Mouse (Mus musculus) embryonic facial prominence, embryonic 15.5 days (tissue): ENCODE data around the gene Slc41a1. TPM values are rescaled to one million over a fixed set of nuclear protein-coding genes. Genes with fewer than 3 reads are reported as not detected.
"Not testable (repeated sequence)": the region's sequence is repeated elsewhere in the genome, so short reads cannot be mapped to it uniquely, and the experiment has no call there.

ENCODE experiments used
- ATAC-seq: fragments of 200-750 bp; cut with Nextera tagmentation; 2 replicates; pipeline ENCODE4 v1.8.0; 2017; ENCODE audit warnings: low read depth, moderate TSS enrichment; ENCODE audit not compliant: insufficient number of reproducible peaks, low FRiP score, low TSS enrichment
- H3K27ac ChIP-seq: fragments of 300-500 bp; sonication (generic); replicated peaks from 2 replicates; pipeline ENCODE4 v1.5.1; 2015; ENCODE audit warnings: mild to moderate bottlenecking, inconsistent platforms
- H3K27me3 ChIP-seq: fragments of 300-500 bp; sonication (generic); 2 replicates; pipeline ENCODE4 v1.6.1; 2015; ENCODE audit warnings: inconsistent platforms
- H3K36me3 ChIP-seq: fragments of 300-500 bp; sonication (generic); 2 replicates; pipeline ENCODE4 v1.6.1; 2015; ENCODE audit warnings: mild to moderate bottlenecking, inconsistent platforms
- H3K4me1 ChIP-seq: fragments of 300-500 bp; sonication (generic); 2 replicates; pipeline ENCODE4 v1.6.1; 2015; ENCODE audit warnings: inconsistent platforms
- H3K4me2 ChIP-seq: fragments of 300-500 bp; sonication (generic); replicated peaks from 2 replicates; pipeline ENCODE4 v1.6.1; 2015; ENCODE audit warnings: mild to moderate bottlenecking, inconsistent platforms
- H3K4me3 ChIP-seq: fragments of 300-500 bp; sonication (generic); replicated peaks from 2 replicates; pipeline ENCODE4 v1.5.1; 2015; ENCODE audit warnings: mild to moderate bottlenecking, inconsistent platforms
- H3K9ac ChIP-seq: fragments of 300-500 bp; sonication (generic); 2 replicates; pipeline ENCODE4 v1.6.1; 2015; ENCODE audit warnings: inconsistent platforms
- H3K9me3 ChIP-seq: fragments of 300-500 bp; sonication (generic); replicated peaks from 2 replicates; pipeline ENCODE4 v1.6.1; 2016; ENCODE audit warnings: inconsistent platforms
- WGBS: fragments of 180-500 bp; shearing (Covaris S2); methylation state at CpG from one replicate; pipeline ENCODE4 v1.1.7; 2015; 5-methylcytosine and 5-hydroxymethylcytosine counted together
- polyA plus RNA-seq: library from polyadenylated mRNA; unstranded; fragments of >200 nt; fragmentation: Nextera tagmentation; extraction: Ambion mirVana; gene quantifications from 2 replicates; pipeline ENCODE4 v1.2.1, GENCODE M21; 2015

Gene Slc41a1
- polyA plus RNA-seq, 1 experiment from 2014 or later = 17.8 TPM

- H3K4me2 ChIP-seq = no peak overlapping the region
- 83% methylated on average over 9 of the region's 9 CpGs for WGBS
- no peak for ATAC-seq
Measured at GRCm38 (mm10) chr1:131812006-131812405, 15.3 kb upstream of the Slc41a1 start.

GRCm38 (mm10) chr1:131812631-131813295, 14.5 kb upstream of the Slc41a1 start:
- Histone ChIP-seq H3K36me3 (no peaks in the 10 kb centered on the region), H3K4me1 (no peaks in the 10 kb centered on the region), H3K9me3 (no peaks in the 10 kb centered on the region), H3K27me3 (no peaks in the 10 kb centered on the region), H3K9ac (no peak overlapping the region), H3K4me3 (no peak overlapping the region), H3K27ac (no peak overlapping the region), H3K4me2 (no peak overlapping the region)
- 89% methylated on average over 9 of the region's 9 CpGs for WGBS
- ATAC-seq = no peak

More at GRCm38 (mm10) chr1:131812006-131812405, 15.3 kb upstream of the Slc41a1 start:
- Histone ChIP-seq H3K27ac (no peak overlapping the region), H3K4me1 (no peaks in the 10 kb centered on the region), H3K36me3 (no peaks in the 10 kb centered on the region), H3K9ac (no peak overlapping the region), H3K4me3 (no peak overlapping the region), H3K9me3 (no peaks in the 10 kb centered on the region), H3K27me3 (no peaks in the 10 kb centered on the region)

- Histone ChIP-seq H3K4me2 (no peak overlapping the region), H3K4me1 (no peaks in the 10 kb centered on the region), H3K27me3 (no peaks in the 10 kb centered on the region), H3K27ac (no peak overlapping the region), H3K9ac (no peak overlapping the region), H3K36me3 (no peaks in the 10 kb centered on the region), H3K9me3 (no peaks in the 10 kb centered on the region), H3K4me3 (no peak overlapping the region)
- no peak for ATAC-seq
- 74% methylated on average over 4 of the region's 4 CpGs for WGBS
Measured at GRCm38 (mm10) chr1:131813731-131814130, 13.6 kb upstream of the Slc41a1 start.

- Histone ChIP-seq H3K9ac (no peak overlapping the region), H3K4me1 (no peaks in the 10 kb centered on the region), H3K27me3 (no peaks in the 10 kb centered on the region), H3K36me3 (no peaks in the 10 kb centered on the region), H3K4me2 (no peak overlapping the region), H3K9me3 (0 out of 2 replicates have a peak, but pooled peaks cover 1% of the 10 kb centered on the region), H3K27ac (no peak overlapping the region), H3K4me3 (no peak overlapping the region)
- no peak for ATAC-seq
- 92% methylated on average over 3 of the region's 3 CpGs for WGBS
Measured at GRCm38 (mm10) chr1:131814191-131814590, 13.1 kb upstream of the Slc41a1 start.

- H3K9ac ChIP-seq = no peak overlapping the region
- H3K27me3 ChIP-seq = no peaks in the 10 kb centered on the region
- no peaks in the 10 kb centered on the region for H3K36me3 ChIP-seq
- no peak overlapping the region for H3K4me2 ChIP-seq
- 0 out of 2 replicates have a peak, but pooled peaks cover 3% of the 10 kb centered on the region for H3K9me3 ChIP-seq
- no peaks in the 10 kb centered on the region for H3K4me1 ChIP-seq
- no peak overlapping the region for H3K27ac ChIP-seq
- 79% methylated on average over 6 of the region's 6 CpGs for WGBS
- no peak overlapping the region for H3K4me3 ChIP-seq
- ATAC-seq = no peak
Measured at GRCm38 (mm10) chr1:131816886-131817285, 10.4 kb upstream of the Slc41a1 start.

GRCm38 (mm10) chr1:131820353-131820752, 6.9 kb upstream of the Slc41a1 start:
- H3K27ac ChIP-seq = 0 out of 2 replicates have a peak overlapping the region, but pooled peaks have one; percentile 28
- WGBS = 68% methylated on average over 8 of the region's 9 CpGs
- not testable (repeated sequence) for ATAC-seq, H3K4me3 ChIP-seq, H3K36me3 ChIP-seq, H3K4me2 ChIP-seq, H3K27me3 ChIP-seq, H3K9ac ChIP-seq, H3K9me3 ChIP-seq, H3K4me1 ChIP-seq

- 0 out of 2 replicates have a peak overlapping the region, but pooled peaks have one; percentile 28 for H3K27ac ChIP-seq
- no peaks in the 10 kb centered on the region for H3K27me3 ChIP-seq
- WGBS = 61% methylated on average over 10 of the region's 10 CpGs
- H3K36me3 ChIP-seq = no peaks in the 10 kb centered on the region
- no peak overlapping the region for H3K4me2 ChIP-seq
- H3K4me3 ChIP-seq = no peak overlapping the region
- H3K9me3 ChIP-seq = 0 out of 2 replicates have a peak, but pooled peaks cover 3% of the 10 kb centered on the region
- no peaks in the 10 kb centered on the region for H3K4me1 ChIP-seq
- no peak overlapping the region for H3K9ac ChIP-seq
- ATAC-seq = no peak
Measured at GRCm38 (mm10) chr1:131820887-131821328, 6.4 kb upstream of the Slc41a1 start.

- Histone ChIP-seq H3K27ac (no peak overlapping the region), H3K4me2 (no peak overlapping the region), H3K9ac (no peak overlapping the region), H3K4me1 (peaks cover 3% of the 10 kb centered on the region; the same call in 1 of the 2 replicates), H3K9me3 (0 out of 2 replicates have a peak, but pooled peaks cover 3% of the 10 kb centered on the region), H3K27me3 (no peaks in the 10 kb centered on the region), H3K36me3 (no peaks in the 10 kb centered on the region), H3K4me3 (no peak overlapping the region)
- 67% methylated on average over 8 of the region's 8 CpGs for WGBS
- no peak for ATAC-seq
Measured at GRCm38 (mm10) chr1:131822292-131822691, 5.0 kb upstream of the Slc41a1 start.

- WGBS = 87% methylated on average over 1 of the region's 1 CpGs
- no peak for ATAC-seq
Measured at GRCm38 (mm10) chr1:131822856-131823492, 4.3 kb upstream of the Slc41a1 start.

GRCm38 (mm10) chr1:131823563-131823962, 3.7 kb upstream of the Slc41a1 start:
- Histone ChIP-seq H3K27ac (no peak overlapping the region), H3K4me1 (peaks cover 6% of the 10 kb centered on the region), H3K9me3 (0 out of 2 replicates have a peak, but pooled peaks cover 3% of the 10 kb centered on the region), H3K9ac (no peak overlapping the region), H3K36me3 (no peaks in the 10 kb centered on the region), H3K27me3 (no peaks in the 10 kb centered on the region), H3K4me3 (no peak overlapping the region), H3K4me2 (no peak overlapping the region)
- WGBS = 61% methylated on average over 5 of the region's 5 CpGs
- no peak for ATAC-seq

More at GRCm38 (mm10) chr1:131822856-131823492, 4.3 kb upstream of the Slc41a1 start:
- Histone ChIP-seq H3K4me1 (peaks cover 4% of the 10 kb centered on the region; the same call in 1 of the 2 replicates), H3K27ac (no peak overlapping the region), H3K27me3 (no peaks in the 10 kb centered on the region), H3K4me2 (no peak overlapping the region), H3K9ac (no peak overlapping the region), H3K4me3 (no peak overlapping the region), H3K36me3 (no peaks in the 10 kb centered on the region), H3K9me3 (0 out of 2 replicates have a peak, but pooled peaks cover 3% of the 10 kb centered on the region)

- no peak overlapping the region for H3K27ac ChIP-seq
- no peak overlapping the region for H3K4me3 ChIP-seq
- 79% methylated on average over 11 of the region's 11 CpGs for whole genome bisulfite sequencing
- no peaks in the 10 kb centered on the region for H3K9me3 ChIP-seq
- no peak overlapping the region for H3K9ac ChIP-seq
- no peaks in the 10 kb centered on the region for H3K27me3 ChIP-seq
- no peak overlapping the region for H3K4me2 ChIP-seq
- H3K4me1 ChIP-seq = peaks cover 17% of the 10 kb centered on the region
- no peaks in the 10 kb centered on the region for H3K36me3 ChIP-seq
- ATAC-seq = no peak
Measured at GRCm38 (mm10) chr1:131824528-131825181, 2.6 kb upstream of the Slc41a1 start.
